Mouse (Mus musculus) testis, adult 2 months (tissue): ENCODE results near the gene Cass4.

Experiments
- CTCF ChIP-seq: fragments of 200-500 bp; IDR thresholded peaks from 2 replicates; pipeline ENCODE4 v1.5.1; 2012; ENCODE audit warnings: low read depth, mild to moderate bottlenecking, inconsistent platforms, low read length, moderate library complexity; ENCODE audit not compliant: control insufficient read depth, insufficient read depth, insufficient replicate concordance
- POLR2A ChIP-seq: fragments of 200-500 bp; IDR thresholded peaks from 2 replicates; pipeline ENCODE4 v1.6.1; 2012; ENCODE audit warnings: low read depth, mild to moderate bottlenecking, inconsistent platforms, low read length, moderate library complexity; ENCODE audit not compliant: control insufficient read depth

DNA sequence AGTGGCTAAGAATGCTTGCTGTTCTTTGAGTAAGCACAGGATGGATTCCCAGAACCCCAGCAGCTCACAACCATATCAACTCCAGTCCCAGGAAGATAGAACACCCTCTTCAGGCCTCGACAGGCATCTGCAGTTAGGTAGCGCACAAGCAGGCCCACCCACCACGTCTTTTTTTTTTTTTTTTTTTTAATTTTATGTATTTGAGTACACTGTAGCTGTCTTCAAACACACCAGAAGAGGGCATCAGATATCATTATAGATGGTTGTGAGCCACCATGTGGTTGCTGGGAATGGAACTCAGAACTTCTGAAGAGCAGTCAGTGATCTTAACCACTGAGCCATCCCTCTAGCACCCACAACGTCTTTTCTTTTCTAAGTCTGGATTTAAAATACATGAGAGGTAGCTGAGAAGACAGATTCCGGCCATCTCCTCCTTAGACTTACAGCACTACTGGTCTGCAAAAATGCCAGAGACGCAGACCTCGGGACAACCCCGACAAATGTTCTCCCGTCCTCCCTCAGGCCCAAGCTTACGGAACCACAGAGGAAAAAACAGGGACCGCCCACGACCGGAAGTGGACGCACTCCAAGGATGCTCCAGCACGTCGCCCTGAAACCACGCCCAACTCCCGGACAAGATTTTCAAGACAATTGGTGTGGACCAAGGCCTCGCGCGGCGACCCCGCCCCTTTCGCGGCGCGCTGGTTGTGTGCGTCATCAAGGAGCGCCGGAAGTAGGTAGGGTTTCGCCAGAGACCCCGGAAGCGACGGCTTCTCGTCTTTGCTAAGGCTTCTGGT lies 46.4 kb downstream of the Cass4 start, which contains the start of gene Rtf2:
- TF ChIP-seq CTCF = no peak
- no peak; the same call in none of the 2 replicates for TF ChIP-seq POLR2A
